ENCODE assay signal across 24 mouse cellular contexts in the genomic region with DNA sequence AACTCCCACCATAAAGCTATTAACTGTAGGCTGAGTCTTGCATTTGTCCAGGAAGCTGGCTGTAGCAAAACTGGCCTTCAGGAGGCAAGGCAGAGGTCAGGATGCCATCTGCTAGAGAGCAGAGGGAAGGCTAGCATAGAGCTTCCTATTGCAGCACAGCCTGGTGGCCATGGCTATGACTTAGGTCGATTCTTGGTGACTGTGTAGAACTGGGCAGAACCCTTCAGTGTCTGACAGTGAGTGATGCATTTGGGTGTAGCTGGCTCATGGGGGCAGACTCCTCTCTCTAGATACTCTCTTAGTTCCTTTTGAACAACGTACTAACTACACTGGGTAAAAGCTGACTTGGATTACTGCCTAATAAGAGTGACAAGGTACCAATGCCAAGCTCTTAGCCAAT. TPM values are rescaled to one million over a fixed set of nuclear protein-coding genes. Genes with fewer than 3 reads are reported as not detected.
DNase-seq lines count a peak whose midpoint lies in the region; ATAC-seq lines count a peak whose summit lies in the region.
"Had no signal": no experiment of that assay in that cellular context is flagged by ENCODE, and none has a peak within 500 bp of the region (broad histone marks: within the 10 kb centered on the region; RNA-seq: fewer than 3 reads in every experiment).

No protein-coding gene starts in this region.

- H3K4me1 ChIP-seq in heart, embryonic 13.5 days, result peaks cover 22% of the 10 kb centered on the region
- H3K4me1 ChIP-seq: liver, embryonic 12.5 days; midbrain, embryonic 15.5 days; neural tube, embryonic 15.5 days had no signal

- no peak for ATAC-seq in heart, embryonic 13.5 days (ENCODE audit: extremely low read depth, insufficient number of reproducible peaks, low FRiP score, low TSS enrichment)
- ATAC-seq in megakaryocyte, adult 5-6 weeks (ENCODE audit: poor library complexity, severe bottlenecking), result peak; percentile 35; the same call in 1 of the 2 replicates
- ATAC-seq: forebrain, embryonic 15.5 days; hindbrain, postnatal 0 days; intestine, embryonic 16.5 days; liver, embryonic 12.5 days; midbrain, embryonic 15.5 days had no signal

- no peaks in the 10 kb centered on the region for H3K36me3 ChIP-seq in heart, embryonic 13.5 days
- H3K36me3 ChIP-seq: embryonic facial prominence, embryonic 10.5 days; forebrain, embryonic 15.5 days; limb, embryonic 13.5 days; liver, embryonic 12.5 days; midbrain, embryonic 15.5 days; neural tube, embryonic 15.5 days had no signal

- intact Hi-C loops in heart, postnatal 25 days (cut with DNase I), result no loop called here

- WGBS in heart, embryonic 13.5 days, result 36% methylated on average over 2 of the region's 2 CpGs

- H3K4me3 ChIP-seq in heart, embryonic 13.5 days, result no peak overlapping the region
- H3K4me3 ChIP-seq: embryonic facial prominence, embryonic 10.5 days; forebrain, embryonic 15.5 days; limb, embryonic 13.5 days; liver, embryonic 12.5 days; midbrain, embryonic 15.5 days; neural tube, embryonic 15.5 days had no signal

- no peaks in the 10 kb centered on the region for H3K9me3 ChIP-seq in heart, embryonic 13.5 days
- H3K9me3 ChIP-seq: embryonic facial prominence, embryonic 10.5 days; forebrain, embryonic 15.5 days; limb, embryonic 13.5 days; liver, embryonic 12.5 days; midbrain, embryonic 15.5 days; neural tube, embryonic 15.5 days had no signal

- H3K27ac ChIP-seq in heart, embryonic 13.5 days (replicated peaks), result peak overlapping the region; percentile 61
- H3K27ac ChIP-seq: embryonic facial prominence, embryonic 10.5 days; forebrain, embryonic 15.5 days; hindbrain, postnatal 0 days; limb, embryonic 13.5 days; liver, embryonic 12.5 days; midbrain, embryonic 15.5 days; neural tube, embryonic 15.5 days had no signal

- H3K9ac ChIP-seq in heart, embryonic 13.5 days, result no peak overlapping the region
- H3K9ac ChIP-seq: forebrain, embryonic 15.5 days; limb, embryonic 13.5 days; liver, embryonic 12.5 days; midbrain, embryonic 15.5 days; neural tube, embryonic 15.5 days had no signal

- peak overlapping the region; percentile 37 for H3K4me2 ChIP-seq in heart, embryonic 13.5 days
- H3K4me2 ChIP-seq: forebrain, embryonic 15.5 days; limb, embryonic 13.5 days; liver, embryonic 12.5 days; midbrain, embryonic 15.5 days; neural tube, embryonic 15.5 days had no signal

- H3K27me3 ChIP-seq in heart, embryonic 13.5 days (replicated peaks), result no peaks in the 10 kb centered on the region
- H3K27me3 ChIP-seq: forebrain, embryonic 15.5 days; limb, embryonic 13.5 days; liver, embryonic 12.5 days; midbrain, embryonic 15.5 days; neural tube, embryonic 15.5 days had no signal

- DNase-seq in heart, postnatal 25 days (ENCODE audit: low spot score), result no peak
- DNase-seq in 416B (ENCODE audit: low read depth) (peak; percentile 33), adipocyte (ENCODE audit: low spot score) (peak; percentile 39)
- DNase-seq in ovary, postnatal 10 days (ENCODE audit: low spot score), result no peak
- DNase-seq in left cerebral cortex, adult 18-20 months (ENCODE audit: low spot score in 2 of 2), result no peak
- DNase-seq in left cerebral cortex, adult 8-10 months (ENCODE audit: low spot score in 2 of 2), result no peak
- DNase-seq: adrenal gland, postnatal 10 days; B cell, adult 2 months; cerebellum, adult 9-11 months; kidney, adult 9 months; kidney, postnatal 14 days; lung, adult 18-20 months; lung, postnatal 14 days; right cerebral cortex, postnatal 14 days had no signal

RNA-seq across cellular contexts. Expression of gene Pla2r1, which starts 48.0 kb away (rescaled TPM):
- 1.7 and 2.1 TPM in 2 replicates for polyA plus RNA-seq in heart, embryonic 13.5 days (2015; fragmentation: Nextera tagmentation; extraction: Ambion mirVana)
- 1 to 10 TPM in 1 of 2 experiments, under 1 TPM in 1; 0.99 to 1.7 TPM for total RNA-seq in heart, postnatal 25 days (2021)
- not detected in 2 replicates for total RNA-seq in megakaryocyte, adult 5-6 weeks (2015)
- not detected in 2 replicates for total RNA-seq in megakaryocyte, adult 5-6 weeks (2017)
- total RNA-seq in left cerebral cortex, adult 18-20 months (2021), result under 1 TPM; 0.49 to 0.53 TPM
- total RNA-seq in left cerebral cortex, adult 8-10 months (2022), result under 1 TPM; 0.16 to 0.87 (median 0.52) TPM

Comparison
In these comparisons a context has a peak if more than half of its experiments do, and no peak if none do; other contexts are left out.
1. DNase-seq: peak in 416B (single experiment) and adipocyte (single experiment); none in heart, postnatal 25 days (single experiment), ovary, postnatal 10 days (single experiment), left cerebral cortex, adult 18-20 months (0 of 2) and left cerebral cortex, adult 8-10 months (0 of 2).